Mouse (Mus musculus) thymus, postnatal 10 days (tissue): ENCODE results near the gene Tfg.

Experiments
- DNase-seq, 2 experiments: peaks; one replicate each; pipeline ENCODE4 v3.0.0; 2021; ENCODE audit warnings: low spot score in 2 of 2

The Tfg gene

DNA sequence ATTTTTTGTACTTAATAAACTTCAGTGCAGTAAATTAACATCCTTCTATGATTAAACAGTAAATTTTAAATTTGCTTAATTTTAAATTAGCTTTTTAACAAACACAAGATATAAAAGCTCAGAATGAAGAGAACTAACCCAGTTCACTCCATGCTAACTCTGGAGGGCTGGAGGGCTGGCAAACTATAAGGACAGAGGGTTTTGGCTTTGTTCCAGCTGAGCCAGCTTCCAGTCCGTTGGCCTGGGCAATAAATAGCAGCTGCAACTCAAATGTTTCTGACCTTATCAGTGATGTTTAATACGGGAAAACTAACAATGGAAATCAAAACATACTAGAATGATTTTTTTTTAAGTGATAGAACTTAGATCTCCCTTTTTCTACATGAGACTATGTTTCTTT is 72.0 kb downstream of the Tfg start:
- DNase-seq: no peak
